Mouse (Mus musculus) thymus, adult 2 months (tissue): ENCODE results near the gene Gm20388. TPM values are rescaled to one million over a fixed set of nuclear protein-coding genes. Genes with fewer than 3 reads are reported as not detected.

Source experiments
- DNase-seq: peaks from one replicate; pipeline ENCODE4 v3.0.0; 2021
- H3K27ac ChIP-seq: fragments of 200-500 bp; 2 replicates; pipeline ENCODE4 v1.5.1; 2012; ENCODE audit warnings: low read length, control low read depth; ENCODE audit not compliant: control insufficient read depth, insufficient read depth
- H3K27me3 ChIP-seq: fragments of 200-500 bp; 2 replicates; pipeline ENCODE4 v1.6.1; 2012; ENCODE audit warnings: mild to moderate bottlenecking, low read length, moderate library complexity, mixed read lengths; ENCODE audit not compliant: control insufficient read depth, insufficient read depth
- H3K36me3 ChIP-seq: fragments of 200-500 bp; 2 replicates; pipeline ENCODE4 v1.6.1; 2012; ENCODE audit warnings: mild to moderate bottlenecking, low read length, moderate library complexity; ENCODE audit not compliant: control insufficient read depth, insufficient read depth
- H3K4me1 ChIP-seq: fragments of 200-500 bp; replicated peaks from 2 replicates; pipeline ENCODE4 v1.6.1; 2012; ENCODE audit warnings: low read length; ENCODE audit not compliant: control insufficient read depth, insufficient read depth
- H3K4me3 ChIP-seq: fragments of 200-500 bp; 2 replicates; pipeline ENCODE4 v1.5.1; 2012; ENCODE audit warnings: mild to moderate bottlenecking, low read length, control low read depth, moderate library complexity; ENCODE audit not compliant: control insufficient read depth, insufficient read depth
- CTCF ChIP-seq: fragments of 200-500 bp; IDR thresholded peaks from 2 replicates; pipeline ENCODE4 v1.5.1; 2012; ENCODE audit warnings: mild to moderate bottlenecking, control low read depth, low read length, moderate library complexity, borderline replicate concordance; ENCODE audit not compliant: control insufficient read depth, poor library complexity, insufficient read depth; ENCODE audit errors: extremely low read depth
- POLR2A ChIP-seq: fragments of 200-500 bp; IDR thresholded peaks from 2 replicates; pipeline ENCODE4 v1.6.1; 2012; ENCODE audit warnings: mild to moderate bottlenecking, low read length, control low read depth, moderate library complexity; ENCODE audit not compliant: control insufficient read depth, poor library complexity, insufficient read depth; ENCODE audit errors: extremely low read depth
- WGBS: fragments of 180-500 bp; shearing (Covaris S2); methylation state at CpG from one replicate; pipeline ENCODE4 v1.1.7; 2018; 5-methylcytosine and 5-hydroxymethylcytosine counted together
- polyA plus RNA-seq: library from polyadenylated mRNA; depleted of rRNA; stranded (reverse); fragments of >200 nt; gene quantifications from 2 replicates; pipeline ENCODE4 v1.2.3, GENCODE M21; 2012

The Gm20388 gene
- polyA plus RNA-seq, 1 experiment, result 103 TPM

DNA sequence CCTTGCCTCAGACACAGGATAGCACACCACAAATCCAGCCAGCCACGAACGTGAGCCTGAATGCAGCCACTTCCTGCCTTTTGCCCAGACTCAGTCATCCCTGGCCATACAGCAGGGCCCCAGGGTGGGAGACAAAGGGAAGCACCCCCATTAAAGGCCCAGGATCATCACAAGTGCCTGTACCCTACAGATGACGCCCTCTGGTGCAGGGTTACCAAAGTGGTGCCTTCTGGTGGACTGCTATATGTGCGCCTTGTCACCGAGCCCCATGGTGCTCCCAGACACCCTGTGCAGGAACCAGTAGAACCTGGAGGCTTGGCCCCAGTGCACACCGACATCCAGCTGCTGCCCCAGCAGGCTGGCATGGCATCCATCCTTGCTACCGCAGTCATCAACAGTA, 2422.9 kb downstream of the Gm20388 start:
- no peak for TF ChIP-seq CTCF
- TF ChIP-seq POLR2A, result no peak
- DNase-seq, result no peak
- peaks cover 7% of the 10 kb centered on the region for H3K4me1 ChIP-seq
- no peak overlapping the region for H3K4me3 ChIP-seq
- H3K27ac ChIP-seq, result no peak overlapping the region
- H3K36me3 ChIP-seq, result peaks cover 40% of the 10 kb centered on the region
- WGBS, result 97% methylated on average over 7 of the region's 7 CpGs
- H3K27me3 ChIP-seq, result no peaks in the 10 kb centered on the region

DNA sequence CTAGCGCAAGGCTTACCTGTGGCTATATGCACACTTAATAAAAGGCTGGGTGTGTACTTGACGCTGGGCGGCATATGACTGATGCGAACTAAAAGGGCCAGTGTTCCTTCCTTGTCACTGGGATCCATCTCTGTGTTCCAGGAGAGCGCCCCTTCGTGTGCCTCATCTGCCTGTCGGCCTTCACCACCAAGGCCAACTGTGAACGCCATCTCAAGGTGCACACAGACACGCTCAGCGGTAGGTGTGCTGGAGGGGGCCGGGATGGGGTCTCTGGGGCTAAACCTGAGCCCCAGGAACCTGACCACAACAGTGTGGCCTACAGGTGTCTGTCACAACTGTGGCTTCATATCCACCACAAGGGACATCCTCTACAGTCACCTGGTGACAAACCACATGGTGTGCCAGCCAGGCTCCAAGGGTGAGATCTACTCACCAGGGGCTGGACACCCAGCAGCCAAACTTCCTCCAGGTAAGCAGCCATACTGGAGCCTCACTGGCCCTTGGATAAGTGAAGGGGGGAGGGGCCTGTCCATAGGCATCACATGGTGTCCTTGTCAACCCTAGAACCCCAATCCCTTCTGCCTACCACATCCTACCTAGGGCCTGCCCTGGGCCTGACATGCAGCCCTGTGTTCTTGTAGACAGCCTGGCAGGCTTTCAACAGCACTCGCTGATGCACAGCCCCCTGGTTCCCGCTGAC, 2424.3 kb downstream of the Gm20388 start:
- Histone ChIP-seq H3K36me3 (peaks cover 40% of the 10 kb centered on the region), H3K4me3 (no peak overlapping the region), H3K4me1 (peaks cover 7% of the 10 kb centered on the region), H3K27me3 (no peaks in the 10 kb centered on the region), H3K27ac (no peak overlapping the region)
- WGBS, result 96% methylated on average over 13 of the region's 13 CpGs
- DNase-seq, result no peak
- no peak for TF ChIP-seq CTCF
- no peak for TF ChIP-seq POLR2A

DNA sequence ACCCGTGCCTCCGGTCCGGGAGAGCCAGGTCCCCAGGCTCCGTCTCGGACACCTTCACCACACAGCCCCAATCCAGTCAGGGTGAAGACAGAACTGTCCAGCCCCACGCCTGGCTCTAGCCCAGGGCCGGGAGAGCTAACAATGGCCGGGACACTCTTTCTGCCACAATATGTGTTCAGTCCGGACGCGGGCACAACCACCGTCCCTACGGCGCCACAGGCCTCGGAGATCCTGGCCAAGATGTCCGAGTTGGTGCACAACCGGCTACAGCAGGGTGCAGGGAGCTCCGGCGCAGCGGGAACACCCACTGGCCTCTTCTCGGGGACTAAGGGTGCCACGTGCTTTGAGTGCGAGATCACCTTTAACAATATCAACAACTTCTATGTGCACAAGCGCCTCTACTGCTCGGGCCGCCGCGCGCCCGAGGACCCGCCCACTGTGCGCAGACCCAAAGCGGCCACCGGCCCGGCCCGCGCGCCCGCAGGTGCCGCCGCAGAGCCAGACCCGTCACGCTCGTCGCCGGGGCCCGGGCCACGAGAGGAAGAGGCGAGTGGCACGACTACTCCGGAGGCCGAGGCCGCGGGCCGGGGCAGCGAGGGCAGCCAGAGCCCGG, 2425.1 kb downstream of the Gm20388 start:
- no peaks in the 10 kb centered on the region for H3K27me3 ChIP-seq
- peaks cover 7% of the 10 kb centered on the region for H3K4me1 ChIP-seq
- WGBS, result 97% methylated on average over 57 of the region's 57 CpGs
- no peak for TF ChIP-seq POLR2A
- no peak for TF ChIP-seq CTCF
- no peak overlapping the region for H3K4me3 ChIP-seq
- no peak for DNase-seq
- peaks cover 40% of the 10 kb centered on the region for H3K36me3 ChIP-seq
- no peak overlapping the region for H3K27ac ChIP-seq

DNA sequence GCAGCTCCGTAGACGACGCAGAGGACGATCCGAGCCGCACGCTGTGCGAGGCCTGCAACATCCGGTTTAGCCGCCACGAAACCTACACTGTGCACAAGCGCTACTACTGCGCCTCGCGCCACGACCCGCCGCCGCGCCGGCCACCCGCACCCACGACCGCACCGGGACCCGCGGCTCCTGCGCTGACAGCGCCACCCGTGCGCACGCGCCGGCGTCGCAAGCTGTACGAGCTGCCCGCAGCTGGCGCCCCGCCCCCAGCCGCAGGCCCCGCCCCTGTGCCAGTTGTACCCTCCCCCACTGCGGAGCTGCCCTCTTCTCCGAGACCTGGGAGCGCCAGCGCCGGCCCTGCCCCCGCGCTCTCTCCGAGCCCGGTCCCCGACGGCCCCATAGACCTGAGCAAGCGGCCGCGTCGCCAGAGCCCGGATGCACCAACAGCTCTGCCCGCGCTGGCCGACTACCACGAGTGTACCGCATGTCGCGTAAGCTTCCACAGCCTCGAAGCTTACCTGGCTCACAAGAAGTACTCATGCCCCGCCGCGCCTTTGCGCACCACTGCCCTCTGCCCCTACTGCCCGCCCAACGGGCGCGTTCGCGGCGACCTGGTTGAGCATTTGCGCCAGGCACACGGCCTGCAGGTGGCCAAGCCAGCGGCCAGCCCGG, 2425.7 kb downstream of the Gm20388 start:
- TF ChIP-seq CTCF, result no peak
- no peak for TF ChIP-seq POLR2A
- Histone ChIP-seq H3K27ac (no peak overlapping the region), H3K27me3 (no peaks in the 10 kb centered on the region), H3K4me1 (peaks cover 1% of the 10 kb centered on the region), H3K4me3 (no peak overlapping the region), H3K36me3 (peaks cover 40% of the 10 kb centered on the region)
- DNase-seq, result no peak
- WGBS, result 97% methylated on average over 81 of the region's 81 CpGs

DNA sequence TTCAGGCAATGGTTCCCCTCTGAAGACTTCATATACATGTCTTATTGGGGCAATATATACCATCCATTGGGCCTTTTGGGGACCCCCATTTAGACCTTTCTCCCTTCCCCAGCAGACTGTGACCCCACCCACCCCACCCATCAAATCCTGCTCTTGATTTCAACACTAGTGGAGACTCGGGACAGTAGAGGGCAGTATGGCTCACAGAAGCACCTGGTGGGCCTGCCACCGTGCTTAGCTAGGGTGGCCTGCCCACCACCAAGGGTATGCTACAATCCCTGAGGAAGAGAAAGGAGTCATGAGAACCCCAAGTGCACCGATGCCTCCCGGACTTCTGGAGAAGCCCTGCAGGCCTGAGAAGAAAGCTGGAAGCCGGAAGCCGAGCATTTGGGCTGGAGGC, 2428.2 kb downstream of the Gm20388 start:
- TF ChIP-seq POLR2A (no peak), CTCF (no peak)
- H3K27ac ChIP-seq, result no peak overlapping the region
- no peaks in the 10 kb centered on the region for H3K27me3 ChIP-seq
- H3K4me1 ChIP-seq, result peaks cover 12% of the 10 kb centered on the region
- WGBS, result 76% methylated on average over 6 of the region's 6 CpGs
- no peak for DNase-seq
- H3K4me3 ChIP-seq, result no peak overlapping the region
- peaks cover 36% of the 10 kb centered on the region for H3K36me3 ChIP-seq

DNA sequence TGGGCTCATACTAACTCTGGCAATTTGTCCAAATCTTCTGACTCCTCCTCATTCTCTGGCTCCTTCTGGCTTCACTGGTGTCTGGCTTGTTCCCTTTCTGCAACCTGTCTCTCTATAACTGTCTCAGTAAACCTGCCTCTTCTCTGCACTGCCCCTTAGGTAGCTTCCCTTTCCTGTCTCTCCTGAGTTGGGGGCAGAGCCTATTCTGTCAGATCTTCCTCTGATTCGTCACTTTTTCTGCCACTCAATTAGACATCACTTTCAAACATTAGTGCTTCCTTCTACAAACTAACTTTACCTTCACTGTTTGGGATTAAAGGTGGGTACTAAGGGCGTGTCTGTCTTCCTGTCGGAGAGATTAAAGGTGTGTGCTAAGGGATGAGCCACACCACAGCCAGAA, 2430.1 kb downstream of the Gm20388 start:
- 94% methylated on average over 3 of the region's 3 CpGs for WGBS
- no peak overlapping the region for H3K4me3 ChIP-seq
- no peak for TF ChIP-seq CTCF
- TF ChIP-seq POLR2A, result no peak

DNA sequence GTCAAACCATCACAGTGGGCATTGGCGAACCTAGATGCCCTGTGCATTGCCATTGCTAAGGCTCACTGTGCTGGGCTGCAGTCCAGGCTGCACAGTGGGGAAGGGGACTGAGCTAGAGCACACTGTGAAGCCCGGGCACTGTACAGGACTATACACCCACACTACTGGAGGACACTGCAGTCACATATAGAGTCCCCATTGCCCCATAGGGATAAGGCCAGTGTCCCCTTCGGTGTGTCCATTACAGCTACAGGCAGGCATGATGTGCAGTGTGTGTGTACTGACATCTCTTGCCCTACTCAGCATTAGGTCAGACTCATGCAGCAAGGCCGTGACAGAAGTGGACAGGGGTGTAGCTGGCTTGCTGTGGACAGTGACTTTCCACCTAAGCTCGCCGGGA, 2431.1 kb downstream of the Gm20388 start:
- TF ChIP-seq POLR2A, result no peak
- no peak for TF ChIP-seq CTCF
- WGBS, result 86% methylated on average over 6 of the region's 6 CpGs
- Histone ChIP-seq H3K4me3 (no peak overlapping the region), H3K36me3 (peaks cover 8% of the 10 kb centered on the region), H3K4me1 (peaks cover 28% of the 10 kb centered on the region), H3K27ac (no peak overlapping the region), H3K27me3 (no peaks in the 10 kb centered on the region)
- DNase-seq, result no peak

More for the DNA sequence above, 2430.1 kb downstream of the Gm20388 start:
- H3K27me3 ChIP-seq, result no peaks in the 10 kb centered on the region
- no peak for DNase-seq
- peaks cover 27% of the 10 kb centered on the region for H3K4me1 ChIP-seq
- peaks cover 18% of the 10 kb centered on the region for H3K36me3 ChIP-seq
- H3K27ac ChIP-seq, result no peak overlapping the region
